Mouse (Mus musculus) forebrain, embryonic 14.5 days (tissue): ENCODE results near the gene Ppt2. TPM values are rescaled to one million over a fixed set of nuclear protein-coding genes. Genes with fewer than 3 reads are reported as not detected.
A peak's percentile ranks its signal among the peaks of the same experiment; 100 is the strongest.

Source experiments
- ATAC-seq: fragments of 200-750 bp; cut with Nextera tagmentation; 2 replicates; pipeline ENCODE4 v1.8.0; 2017; ENCODE audit warnings: mild to moderate bottlenecking, moderate library complexity
- DNase-seq: peaks from one replicate; pipeline ENCODE4 v3.0.0-alpha.2; 2015; ENCODE audit warnings: low spot score
- H3K27ac ChIP-seq: fragments of 300-500 bp; sonication (generic); 2 replicates; pipeline ENCODE4 v1.5.1; 2014; ENCODE audit warnings: low read depth, mild to moderate bottlenecking, control low read depth, low read length, moderate library complexity
- H3K27me3 ChIP-seq: fragments of 300-500 bp; sonication (generic); replicated peaks from 2 replicates; pipeline ENCODE4 v1.6.1; 2014; ENCODE audit warnings: low read length, control low read depth, mixed read lengths; ENCODE audit not compliant: control insufficient read depth, insufficient read depth
- H3K36me3 ChIP-seq: fragments of 300-500 bp; sonication (generic); 2 replicates; pipeline ENCODE4 v1.6.1; 2014; ENCODE audit warnings: low read length, control low read depth; ENCODE audit not compliant: control insufficient read depth, insufficient read depth
- H3K4me1 ChIP-seq: fragments of 300-500 bp; sonication (generic); 2 replicates; pipeline ENCODE4 v1.6.1; 2014; ENCODE audit warnings: antibody characterized with exemption, low read length, control low read depth; ENCODE audit not compliant: control insufficient read depth, insufficient read depth
- H3K4me2 ChIP-seq: fragments of 300-500 bp; sonication (generic); 2 replicates; pipeline ENCODE4 v1.6.1; 2014; ENCODE audit warnings: mild to moderate bottlenecking, control low read depth, low read length
- H3K4me3 ChIP-seq: fragments of 300-500 bp; sonication (generic); 2 replicates; pipeline ENCODE4 v1.5.1; 2014; ENCODE audit warnings: low read depth, low read length, control low read depth
- H3K9ac ChIP-seq: fragments of 300-500 bp; sonication (generic); 2 replicates; pipeline ENCODE4 v1.6.1; 2014; ENCODE audit warnings: mild to moderate bottlenecking, low read length, control low read depth, moderate library complexity
- H3K9me3 ChIP-seq: fragments of 300-500 bp; sonication (generic); replicated peaks from 2 replicates; pipeline ENCODE4 v1.6.1; 2016; ENCODE audit warnings: low read length, control low read depth, mixed read lengths; ENCODE audit not compliant: control insufficient read depth
- WGBS: fragments of 180-500 bp; shearing (Covaris S2); extraction: QIAGEN DNeasy Blood & Tissue Kit; methylation state at CpG from one replicate; pipeline ENCODE4 v1.1.7; 2014; 5-methylcytosine and 5-hydroxymethylcytosine counted together
- polyA plus RNA-seq: library from polyadenylated mRNA; unstranded; fragments of >200 nt; fragmentation: Nextera tagmentation; extraction: Ambion mirVana; gene quantifications from 2 replicates; pipeline ENCODE4 v1.2.1, GENCODE M21; 2014

Ppt2 gene
- polyA plus RNA-seq, 1 experiment from 2014 or later, result 23.8 TPM

GRCm38 (mm10) chr17:34671151-34672066 is 43.1 kb upstream of the Ppt2 start:
- 12% methylated on average over 93 of the region's 93 CpGs for WGBS

GRCm38 (mm10) chr17:34670235-34670634 is 41.9 kb upstream of the Ppt2 start, which contains the start of gene Tnxb:
Tnxb (plus strand) TSS chr17:34670535.
- no peaks in the 10 kb centered on the region for H3K9me3 ChIP-seq
- ATAC-seq, result no peak
- H3K27ac ChIP-seq, result no peak within 1 kb of the TSS
- peak within 1 kb of the TSS; percentile 54 for H3K4me2 ChIP-seq
- H3K27me3 ChIP-seq, result peaks cover 42% of the 10 kb centered on the region
- peak within 1 kb of the TSS; percentile 28 for H3K4me3 ChIP-seq
- H3K36me3 ChIP-seq, result no peaks in the 10 kb centered on the region
- H3K9ac ChIP-seq, result peak within 1 kb of the TSS; percentile 45
- DNase-seq, result no peak
- H3K4me1 ChIP-seq, result 0 out of 2 replicates have a peak, but pooled peaks cover 2% of the 10 kb centered on the region
- 67% methylated on average over 7 of the region's 7 CpGs for WGBS

More at GRCm38 (mm10) chr17:34671151-34672066, 43.1 kb upstream of the Ppt2 start:
- 0 out of 2 replicates have a peak, but pooled peaks cover 2% of the 10 kb centered on the region for H3K4me1 ChIP-seq
- ATAC-seq, result peak; percentile 42; the same call in 1 of the 2 replicates
- peak overlapping the region; percentile 45 for H3K9ac ChIP-seq
- DNase-seq, result no peak
- peak overlapping the region; percentile 54 for H3K4me2 ChIP-seq
- peak overlapping the region; percentile 28 for H3K4me3 ChIP-seq
- no peaks in the 10 kb centered on the region for H3K36me3 ChIP-seq
- no peak overlapping the region for H3K27ac ChIP-seq
- H3K9me3 ChIP-seq, result no peaks in the 10 kb centered on the region
- H3K27me3 ChIP-seq, result peaks cover 42% of the 10 kb centered on the region

- Histone ChIP-seq H3K4me1 (no peaks in the 10 kb centered on the region; the same call in 1 of the 2 replicates), H3K4me2 (no peak overlapping the region), H3K27me3 (peaks cover 14% of the 10 kb centered on the region; the same call in 1 of the 2 replicates), H3K9ac (no peak overlapping the region), H3K36me3 (no peaks in the 10 kb centered on the region), H3K9me3 (no peaks in the 10 kb centered on the region), H3K27ac (no peak overlapping the region), H3K4me3 (no peak overlapping the region)
- WGBS, result 81% methylated on average over 7 of the region's 7 CpGs
- no peak for DNase-seq
- ATAC-seq, result no peak
These were observed 36.2 kb upstream of the Ppt2 start for GRCm38 (mm10) chr17:34664472-34664871.

- no peak overlapping the region for H3K4me3 ChIP-seq
- H3K27ac ChIP-seq, result no peak overlapping the region
- H3K4me1 ChIP-seq, result no peaks in the 10 kb centered on the region; the same call in 1 of the 2 replicates
- H3K27me3 ChIP-seq, result peaks cover 19% of the 10 kb centered on the region; the same call in 1 of the 2 replicates
- DNase-seq (no peak), ATAC-seq (no peak)
- H3K9ac ChIP-seq, result no peak overlapping the region
- no peak overlapping the region for H3K4me2 ChIP-seq
- H3K9me3 ChIP-seq, result no peaks in the 10 kb centered on the region
- no peaks in the 10 kb centered on the region for H3K36me3 ChIP-seq
- 32% methylated on average over 1 of the region's 1 CpGs for whole genome bisulfite sequencing
These were observed 35.2 kb upstream of the Ppt2 start for GRCm38 (mm10) chr17:34663558-34663957.

GRCm38 (mm10) chr17:34662978-34663377 is 34.7 kb upstream of the Ppt2 start:
- no peak for ATAC-seq
- Histone ChIP-seq H3K4me1 (no peaks in the 10 kb centered on the region; the same call in 1 of the 2 replicates), H3K9ac (no peak overlapping the region), H3K27me3 (peaks cover 19% of the 10 kb centered on the region; the same call in 1 of the 2 replicates), H3K4me2 (no peak overlapping the region), H3K9me3 (no peaks in the 10 kb centered on the region), H3K4me3 (no peak overlapping the region), H3K36me3 (no peaks in the 10 kb centered on the region), H3K27ac (no peak overlapping the region)
- WGBS, result 84% methylated on average over 8 of the region's 8 CpGs
- DNase-seq, result no peak

- H3K27ac ChIP-seq, result no peak overlapping the region
- H3K4me1 ChIP-seq, result no peaks in the 10 kb centered on the region; the same call in 1 of the 2 replicates
- no peak overlapping the region for H3K4me2 ChIP-seq
- DNase-seq, result no peak
- no peaks in the 10 kb centered on the region for H3K36me3 ChIP-seq
- no peak for ATAC-seq
- H3K9me3 ChIP-seq, result no peaks in the 10 kb centered on the region
- 82% methylated on average over 1 of the region's 1 CpGs for WGBS
- no peak overlapping the region for H3K4me3 ChIP-seq
- no peak overlapping the region for H3K9ac ChIP-seq
- peaks cover 19% of the 10 kb centered on the region; the same call in 1 of the 2 replicates for H3K27me3 ChIP-seq
These were observed 34.2 kb upstream of the Ppt2 start for GRCm38 (mm10) chr17:34662468-34662867.

GRCm38 (mm10) chr17:34661121-34661591 is 32.8 kb upstream of the Ppt2 start:
- DNase-seq (no peak), ATAC-seq (no peak)
- H3K4me2 ChIP-seq, result no peak overlapping the region; the same call in none of the 2 replicates
- no peak overlapping the region for H3K9ac ChIP-seq
- H3K27me3 ChIP-seq, result peaks cover 19% of the 10 kb centered on the region; the same call in 1 of the 2 replicates
- no peaks in the 10 kb centered on the region for H3K9me3 ChIP-seq
- no peaks in the 10 kb centered on the region for H3K36me3 ChIP-seq
- H3K4me3 ChIP-seq, result no peak overlapping the region; the same call in 1 of the 2 replicates
- 9% methylated on average over 19 of the region's 19 CpGs for WGBS
- H3K27ac ChIP-seq, result no peak overlapping the region
- H3K4me1 ChIP-seq, result no peaks in the 10 kb centered on the region; the same call in 1 of the 2 replicates

GRCm38 (mm10) chr17:34660259-34660820 is 32.0 kb upstream of the Ppt2 start:
- no peak overlapping the region for H3K9ac ChIP-seq
- 39% methylated on average over 11 of the region's 11 CpGs for WGBS
- H3K36me3 ChIP-seq, result no peaks in the 10 kb centered on the region
- H3K27ac ChIP-seq, result no peak overlapping the region
- no peak overlapping the region for H3K4me2 ChIP-seq
- H3K4me3 ChIP-seq, result no peak overlapping the region
- H3K4me1 ChIP-seq, result no peaks in the 10 kb centered on the region; the same call in 1 of the 2 replicates
- no peak for DNase-seq
- no peak for ATAC-seq
- H3K27me3 ChIP-seq, result peaks cover 19% of the 10 kb centered on the region; the same call in 1 of the 2 replicates
- H3K9me3 ChIP-seq, result no peaks in the 10 kb centered on the region
